Mouse (Mus musculus) forebrain, postnatal 0 days (tissue): ENCODE measurements around the gene Smc4. TPM values are rescaled to one million over a fixed set of nuclear protein-coding genes. Genes with fewer than 3 reads are reported as not detected.
A peak's percentile ranks its signal among the peaks of the same experiment; 100 is the strongest.

Experiments used
- ATAC-seq: fragments of 200-750 bp; cut with Nextera tagmentation; 2 replicates; pipeline ENCODE4 v1.8.0; 2017; ENCODE audit warnings: mild to moderate bottlenecking, moderate library complexity
- DNase-seq: peaks from one replicate; pipeline ENCODE4 v3.0.0-alpha.2; 2015
- H3K27ac ChIP-seq: fragments of 300-500 bp; sonication (generic); 2 replicates; pipeline ENCODE4 v1.5.1; 2014; ENCODE audit warnings: low read depth, mild to moderate bottlenecking, antibody characterized with exemption, low read length, moderate library complexity, mixed read lengths
- H3K27me3 ChIP-seq: fragments of 300-500 bp; sonication (generic); 2 replicates; pipeline ENCODE4 v1.6.1; 2014; ENCODE audit warnings: mild to moderate bottlenecking, low read length, mixed read lengths; ENCODE audit not compliant: insufficient read depth
- H3K36me3 ChIP-seq: fragments of 300-500 bp; sonication (generic); 2 replicates; pipeline ENCODE4 v1.6.1; 2014; ENCODE audit warnings: mild to moderate bottlenecking, moderate library complexity; ENCODE audit not compliant: insufficient read depth
- H3K4me1 ChIP-seq: fragments of 300-500 bp; sonication (generic); 2 replicates; pipeline ENCODE4 v1.6.1; 2014; ENCODE audit warnings: antibody characterized with exemption; ENCODE audit not compliant: insufficient read depth
- H3K4me2 ChIP-seq: fragments of 300-500 bp; sonication (generic); 2 replicates; pipeline ENCODE4 v1.6.1; 2014; ENCODE audit warnings: low read depth, mild to moderate bottlenecking, moderate library complexity
- H3K4me3 ChIP-seq: fragments of 300-500 bp; sonication (generic); 2 replicates; pipeline ENCODE4 v1.5.1; 2014; ENCODE audit warnings: low read depth, low read length, mixed read lengths
- H3K9ac ChIP-seq: fragments of 300-500 bp; sonication (generic); 2 replicates; pipeline ENCODE4 v1.6.1; 2014; ENCODE audit warnings: mild to moderate bottlenecking
- H3K9me3 ChIP-seq: fragments of 300-500 bp; sonication (generic); 2 replicates; pipeline ENCODE4 v1.6.1; 2016; ENCODE audit warnings: low read length
- CTCF ChIP-seq: sonication (generic); IDR thresholded peaks from 2 replicates; pipeline ENCODE4 v1.5.1; 2016; ENCODE audit warnings: antibody characterized with exemption, control low read depth, low read depth
- WGBS: fragments of 180-500 bp; shearing (Covaris S2); extraction: QIAGEN DNeasy Blood & Tissue Kit; methylation state at CpG from one replicate; pipeline ENCODE4 v1.1.7; 2014; 5-methylcytosine and 5-hydroxymethylcytosine counted together
- microRNA counts: library from miRNA; unstranded; fragments of <30 nt; microRNA quantifications from one replicate; lab custom pipeline; 2015
- microRNA-seq, 2 experiments: library from miRNA; unstranded; fragments of <30 nt; microRNA quantifications; one replicate each; pipeline ENCODE4; 2016
- polyA plus RNA-seq: library from polyadenylated mRNA; unstranded; fragments of >200 nt; fragmentation: Nextera tagmentation; extraction: Ambion mirVana; gene quantifications from 2 replicates; pipeline ENCODE4 v1.2.1, GENCODE M21; 2015
- total RNA-seq: library from RNA; depleted of rRNA; stranded (reverse); fragments of >200 nt; gene quantifications from 2 replicates; pipeline ENCODE4 v1.2.3, GENCODE M21; 2014; rRNA removed

The Smc4 gene
- total and polyA plus RNA-seq, 2 experiments from 2014 or later, result 21.1 to 30.2 TPM

- no peak for ATAC-seq
- Histone ChIP-seq H3K27me3 (no peaks in the 10 kb centered on the region), H3K27ac (no peak overlapping the region), H3K4me1 (no peaks in the 10 kb centered on the region), H3K4me3 (no peak overlapping the region), H3K9me3 (no peaks in the 10 kb centered on the region), H3K9ac (no peak overlapping the region), H3K4me2 (no peak overlapping the region), H3K36me3 (no peaks in the 10 kb centered on the region)
- no peak for DNase-seq
- no peak for TF ChIP-seq CTCF
- 92% methylated on average over 11 of the region's 11 CpGs for whole genome bisulfite sequencing
These were observed 47.4 kb downstream of the Smc4 start for GRCm38 (mm10) chr3:69051894-69052293.

GRCm38 (mm10) chr3:69054760-69055432 is 50.4 kb downstream of the Smc4 start:
- H3K9ac ChIP-seq, result no peak overlapping the region
- no peak for TF ChIP-seq CTCF
- H3K4me3 ChIP-seq, result no peak overlapping the region
- no peak overlapping the region for H3K27ac ChIP-seq
- H3K36me3 ChIP-seq, result no peaks in the 10 kb centered on the region
- no peak for DNase-seq
- no peak overlapping the region for H3K4me2 ChIP-seq
- H3K9me3 ChIP-seq, result no peaks in the 10 kb centered on the region
- ATAC-seq, result no peak
- no peaks in the 10 kb centered on the region for H3K27me3 ChIP-seq
- 86% methylated on average over 7 of the region's 7 CpGs for WGBS
- H3K4me1 ChIP-seq, result no peaks in the 10 kb centered on the region

GRCm38 (mm10) chr3:69055871-69056270 is 51.3 kb downstream of the Smc4 start:
- TF ChIP-seq CTCF, result no peak
- no peak for ATAC-seq

GRCm38 (mm10) chr3:69060672-69061071 is 56.1 kb downstream of the Smc4 start:
- no peaks in the 10 kb centered on the region for H3K9me3 ChIP-seq
- no peaks in the 10 kb centered on the region for H3K36me3 ChIP-seq
- H3K4me3 ChIP-seq, result no peak overlapping the region
- no peak overlapping the region for H3K27ac ChIP-seq
- no peak for TF ChIP-seq CTCF
- H3K4me1 ChIP-seq, result no peaks in the 10 kb centered on the region
- no peak for ATAC-seq
- WGBS, result 98% methylated on average over 4 of the region's 4 CpGs
- DNase-seq, result no peak
- no peaks in the 10 kb centered on the region for H3K27me3 ChIP-seq
- no peak overlapping the region for H3K4me2 ChIP-seq
- H3K9ac ChIP-seq, result no peak overlapping the region

More at GRCm38 (mm10) chr3:69055871-69056270, 51.3 kb downstream of the Smc4 start:
- Histone ChIP-seq H3K4me1 (no peaks in the 10 kb centered on the region), H3K4me2 (no peak overlapping the region), H3K9me3 (no peaks in the 10 kb centered on the region), H3K27me3 (no peaks in the 10 kb centered on the region), H3K27ac (no peak overlapping the region), H3K4me3 (no peak overlapping the region), H3K9ac (no peak overlapping the region), H3K36me3 (no peaks in the 10 kb centered on the region)
- WGBS, result 95% methylated on average over 3 of the region's 3 CpGs
- DNase-seq, result no peak

GRCm38 (mm10) chr3:69062764-69063163 is 58.2 kb downstream of the Smc4 start:
- Histone ChIP-seq H3K4me3 (no peak overlapping the region), H3K27ac (no peak overlapping the region), H3K4me2 (no peak overlapping the region), H3K9me3 (no peaks in the 10 kb centered on the region), H3K9ac (no peak overlapping the region), H3K4me1 (no peaks in the 10 kb centered on the region), H3K27me3 (no peaks in the 10 kb centered on the region), H3K36me3 (no peaks in the 10 kb centered on the region)
- no peak for TF ChIP-seq CTCF
- no peak for DNase-seq
- WGBS, result 88% methylated on average over 1 of the region's 1 CpGs
- no peak for ATAC-seq

GRCm38 (mm10) chr3:69064005-69064404 is 59.5 kb downstream of the Smc4 start:
- DNase-seq (peak; percentile 51), ATAC-seq (no peak; the same call in 1 of the 2 replicates)
- Histone ChIP-seq H3K9me3 (no peaks in the 10 kb centered on the region), H3K36me3 (no peaks in the 10 kb centered on the region), H3K9ac (no peak overlapping the region), H3K27ac (no peak overlapping the region), H3K4me1 (no peaks in the 10 kb centered on the region), H3K27me3 (no peaks in the 10 kb centered on the region), H3K4me2 (no peak overlapping the region), H3K4me3 (no peak overlapping the region)
- peak; percentile 69 for TF ChIP-seq CTCF
- 28% methylated on average over 1 of the region's 1 CpGs for WGBS

MicroRNAs within 50 kb of the gene (microRNA counts, 519-probe panel; counts per million panel counts)
- microRNA mmu-miR-15b (lab: Ali Mortazavi, UCI), result 6,731 counts per million, percentile 88 among the panel's probes with 10 or more counts

Small RNAs within 50 kb of the gene (microRNA-seq; reads per million reads assigned to microRNA genes)
- 867 to 1,643 reads per million in 2 experiments for gene Mir15b
- gene Mir16-2, result 515 to 725 reads per million in 2 experiments

Other genes with a start within 250 kb of the Smc4 start
- 9.8 and 13.4 TPM in 2 replicates for gene 1110032F04Rik, start 135.2 kb upstream of the Smc4 start, total RNA-seq
- 2.5 and 2.6 TPM in 2 replicates for gene 1110032F04Rik, start 135.2 kb upstream of the Smc4 start, polyA plus RNA-seq
- 8.9 and 9.2 TPM in 2 replicates for gene Ift80, start 168 bp upstream of the Smc4 start, total RNA-seq
- gene Ift80, start 168 bp upstream of the Smc4 start, polyA plus RNA-seq, result 2.6 and 3.8 TPM in 2 replicates
- gene Trim59, start 40.0 kb downstream of the Smc4 start, total RNA-seq, result 8.0 and 8.6 TPM in 2 replicates
- gene Trim59, start 40.0 kb downstream of the Smc4 start, polyA plus RNA-seq, result 21.3 and 22.1 TPM in 2 replicates
- gene Kpna4, start 122.4 kb downstream of the Smc4 start, total RNA-seq, result 83.8 and 91.1 TPM in 2 replicates
- 26.3 and 32.7 TPM in 2 replicates for gene Kpna4, start 122.4 kb downstream of the Smc4 start, polyA plus RNA-seq
- not detected in 2 replicates for gene Arl14, start 217.7 kb downstream of the Smc4 start, total RNA-seq
- gene Arl14, start 217.7 kb downstream of the Smc4 start, polyA plus RNA-seq, result not detected in 2 replicates